Mouse (Mus musculus): Measurements from ENCODE around the gene Olfr1351.
"Not testable (repeated sequence)": the region's sequence is repeated elsewhere in the genome, so short reads cannot be mapped to it uniquely, and the experiment has no call there.

Olfr1351 gene

DNA sequence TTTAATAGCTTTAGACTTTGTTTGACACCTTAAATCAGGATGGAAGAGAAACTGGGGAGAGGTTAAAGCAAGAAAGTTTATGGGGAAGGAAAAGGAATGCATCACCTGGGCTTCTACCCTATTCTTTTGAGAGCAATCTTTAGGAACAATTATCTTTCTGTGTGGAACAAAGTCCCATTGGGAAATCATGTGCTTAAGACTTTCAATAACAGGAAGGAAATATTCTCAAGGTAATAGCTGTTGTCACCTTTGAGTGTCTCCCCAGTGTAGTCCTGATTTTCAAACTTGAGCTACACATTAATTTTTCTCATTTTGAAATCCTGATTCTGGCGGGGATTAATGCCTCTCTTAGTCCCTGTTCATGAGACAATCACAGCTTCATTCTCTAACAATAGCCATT is at the start of gene Olfr1351:
Gene Olfr1351 (plus strand): TSS at position 301 of the 400 bp plus-strand sequence.
- DNase-seq, result no peak

DNA sequence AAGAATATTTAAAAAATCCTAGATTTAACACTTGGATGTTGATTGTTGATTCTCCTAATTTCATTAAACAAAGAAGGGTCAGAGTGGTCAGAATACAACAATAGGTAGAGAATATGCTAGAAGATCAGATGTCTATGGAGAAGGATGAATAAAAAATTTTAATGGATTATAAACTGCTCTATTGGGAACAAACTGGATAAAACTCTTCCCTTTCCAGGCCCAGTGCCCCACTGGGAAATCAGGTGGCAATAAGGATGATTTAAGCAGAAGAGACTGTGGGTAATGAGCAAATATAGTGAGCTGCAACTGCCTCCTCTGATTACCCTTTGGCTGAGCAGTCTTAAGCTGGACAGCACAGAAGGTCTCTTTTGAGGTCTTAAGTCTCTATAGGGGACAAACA is 49.3 kb upstream of the Olfr1351 start, which contains the start of gene Olfr1353:
Gene Olfr1353 (plus strand): TSS at position 301 of the 400 bp plus-strand sequence.
- not testable (repeated sequence) for DNase-seq

DNA sequence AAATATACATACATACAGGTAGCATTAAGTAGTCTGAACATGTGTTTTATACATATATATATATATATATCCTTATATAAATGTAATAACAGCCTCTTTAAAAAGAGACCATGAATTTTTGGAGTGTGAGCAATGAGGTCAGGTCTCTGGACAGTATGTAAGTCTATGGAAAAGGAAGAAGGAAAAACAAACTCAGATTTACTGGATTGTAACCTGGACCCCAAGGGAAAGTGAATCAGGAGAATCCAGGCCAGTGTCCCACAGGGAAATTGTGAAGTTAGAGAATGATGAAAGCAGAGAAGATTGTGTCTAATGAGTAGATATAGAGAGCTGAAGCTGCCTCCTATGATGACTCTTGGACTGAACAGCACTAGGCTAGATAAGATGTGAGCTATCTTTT is 31.5 kb upstream of the Olfr1351 start, which contains the start of gene Olfr1352:
Gene Olfr1352 (plus strand): TSS at position 301 of the 400 bp plus-strand sequence.
- no peak for DNase-seq

DNA sequence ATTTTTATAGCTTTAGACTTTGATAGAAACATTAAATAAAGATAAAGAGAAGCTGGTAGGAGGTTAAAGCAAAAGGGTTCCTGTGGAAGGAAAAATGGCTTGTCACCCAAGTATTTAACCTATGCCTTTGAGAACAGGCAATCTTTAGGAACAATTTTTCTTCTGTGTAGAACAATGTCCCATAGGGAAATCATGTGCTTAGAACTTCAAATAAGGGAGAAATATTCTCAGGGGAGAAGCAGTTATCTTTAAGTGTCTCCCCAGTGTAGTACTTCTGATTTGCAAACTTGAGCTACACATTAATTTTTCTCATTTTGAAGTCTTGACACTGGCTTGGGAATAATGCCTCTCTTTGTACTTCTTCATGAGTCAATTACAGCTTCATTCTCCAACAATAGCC is 16.2 kb downstream of the Olfr1351 start, which contains the start of gene Olfr57:
Gene Olfr57 (plus strand): TSS at position 301 of the 400 bp plus-strand sequence.
- no peak for DNase-seq

DNA sequence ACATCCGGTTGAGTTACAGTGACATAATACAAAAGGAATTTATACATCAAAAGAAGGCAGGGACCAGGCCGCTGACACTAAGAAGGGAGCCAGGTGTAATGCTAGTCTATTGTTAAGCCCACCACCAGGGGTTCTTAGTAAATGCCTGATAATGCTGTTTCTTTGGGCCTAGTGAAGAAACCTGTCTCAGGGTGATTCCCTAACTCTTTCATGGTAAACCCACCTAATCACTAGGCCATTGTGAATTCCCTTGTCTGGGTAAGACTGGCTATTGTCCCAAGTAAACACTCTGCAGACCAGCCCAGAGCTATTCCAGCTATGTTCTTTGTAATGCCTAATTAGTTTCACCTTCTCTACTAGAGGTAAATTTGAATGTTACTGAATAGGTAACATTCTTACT is 30.2 kb downstream of the Olfr1351 start:
- not testable (repeated sequence) for DNase-seq

DNA sequence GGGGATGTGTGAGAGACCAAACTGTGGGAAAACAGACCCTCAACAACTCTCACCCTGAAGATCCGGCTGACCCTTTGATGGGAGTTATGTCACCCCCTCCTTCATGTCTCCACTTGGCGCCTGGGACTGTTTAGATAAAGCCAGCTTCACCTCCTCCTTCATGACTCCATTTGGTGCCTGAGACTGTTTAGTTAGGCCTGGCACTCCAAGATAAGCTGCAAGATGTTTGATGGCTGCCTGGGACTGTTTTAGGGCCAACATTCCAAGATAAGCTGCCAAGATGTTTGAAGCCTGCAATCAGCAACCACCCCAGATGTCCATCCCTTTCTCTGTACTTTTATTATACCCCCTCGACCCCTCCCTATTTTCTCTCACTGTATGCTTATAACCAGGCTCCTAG is 45.1 kb downstream of the Olfr1351 start:
- DNase-seq, result not testable (repeated sequence)
